Mouse (Mus musculus) layer of hippocampus, postnatal 10 days (tissue): ENCODE results near the gene Tnf. TPM values are rescaled to one million over a fixed set of nuclear protein-coding genes. Genes with fewer than 3 reads are reported as not detected.

ENCODE experiments used
- DNase-seq, 2 experiments: peaks; one replicate each; pipeline ENCODE4 v3.0.0; 2021; ENCODE audit warnings: low spot score in 2 of 2
- microRNA-seq, 2 experiments: library from miRNA; unstranded; fragments of <30 nt; microRNA quantifications; one replicate each; pipeline ENCODE4 v1.2.0; 2021
- total RNA-seq, 2 experiments: library from RNA; stranded (reverse); gene quantifications; 2 replicates each; pipeline ENCODE4 v1.2.3; 2021

Tnf gene
- total RNA-seq, 2 experiments from 2014 or later: not detected

GRCm38 (mm10) chr17:35156461-35157200 is 45.2 kb downstream of the Tnf start:
- no peak for DNase-seq

- no peak for DNase-seq
These were observed 46.4 kb downstream of the Tnf start for GRCm38 (mm10) chr17:35155451-35155850.

- DNase-seq: no peak
These were observed 47.2 kb downstream of the Tnf start for GRCm38 (mm10) chr17:35154616-35155015.

GRCm38 (mm10) chr17:35153931-35154330 is 47.9 kb downstream of the Tnf start:
- no peak for DNase-seq

GRCm38 (mm10) chr17:35153077-35153476 is 48.7 kb downstream of the Tnf start:
- no peak for DNase-seq

GRCm38 (mm10) chr17:35152121-35152520 is 49.7 kb downstream of the Tnf start:
- DNase-seq: no peak

Small RNA genes lying within 50 kb of the gene (microRNA-seq; reads per million reads assigned to microRNA genes)
- gene Mir6973a: 0 reads per million in 2 experiments
- 0 to 0.22 reads per million in 2 experiments for gene Mir6974
- 0.89 to 2.2 reads per million in 2 experiments for gene Mir6975
- 0 to 0.39 reads per million in 2 experiments for gene Mir8094

Other genes starting within 250 kb of the Tnf start
- gene Hspa1b, start 242.8 kb downstream of the Tnf start, total RNA-seq: 1 to 10 TPM; 4.3 to 5.3 TPM
- gene Gm20481, start 232.1 kb downstream of the Tnf start, total RNA-seq: not detected
- gene Hspa1a, start 229.9 kb downstream of the Tnf start, total RNA-seq: 1 to 10 TPM; 6.8 to 8.7 TPM
- gene Hspa1l, start 229.3 kb downstream of the Tnf start, total RNA-seq: under 1 TPM; 0.30 to 0.38 TPM
- gene Lsm2, start 220.1 kb downstream of the Tnf start, total RNA-seq: 10 to 100 TPM; 24.2 to 25.9 TPM
- gene Vars, start 201.0 kb downstream of the Tnf start, total RNA-seq: 10 to 100 TPM; 56.3 to 62.1 TPM
- gene Vwa7, start 185.4 kb downstream of the Tnf start, total RNA-seq: under 1 TPM; 0.16 to 0.30 TPM
- 1 to 10 TPM in 1 of 2 experiments, under 1 TPM in 1; 0.53 to 1.4 TPM for gene Sapcd1, start 174.0 kb downstream of the Tnf start, total RNA-seq
- gene Msh5, start 155.3 kb downstream of the Tnf start, total RNA-seq: 1 to 10 TPM in 1 of 2 experiments, under 1 TPM in 1; 0.91 to 1.4 TPM
- 10 to 100 TPM; 19.3 to 19.6 TPM for gene Clic1, start 152.0 kb downstream of the Tnf start, total RNA-seq
- gene Ddah2, start 143.0 kb downstream of the Tnf start, total RNA-seq: 10 to 100 TPM; 47.3 to 59.0 TPM
- not detected for gene Ly6g6c, start 136.6 kb downstream of the Tnf start, total RNA-seq
- gene Mpig6b, start 135.8 kb downstream of the Tnf start, total RNA-seq: not detected
- gene Ly6g6e, start 125.1 kb downstream of the Tnf start, total RNA-seq: 1 to 10 TPM; 2.8 to 3.5 TPM
- 1 to 10 TPM in 1 of 2 experiments, under 1 TPM in 1; 0.78 to 1.6 TPM for gene Ly6g6d, start 123.9 kb downstream of the Tnf start, total RNA-seq
- not detected for gene Ly6g6f, start 116.4 kb downstream of the Tnf start, total RNA-seq
- gene Abhd16a, start 112.7 kb downstream of the Tnf start, total RNA-seq: 10 to 100 TPM; 77.4 to 79.9 TPM
- gene Ly6g5c, start 93.7 kb downstream of the Tnf start, total RNA-seq: not detected
- gene Ly6g5b, start 86.6 kb downstream of the Tnf start, total RNA-seq: under 1 TPM; 0.58 to 0.82 TPM
- gene Gpank1, start 80.6 kb downstream of the Tnf start, total RNA-seq: 10 to 100 TPM; 10.7 to 14.6 TPM
- gene Csnk2b, start 80.0 kb downstream of the Tnf start, total RNA-seq: 100 to 1,000 TPM; 178 to 202 TPM
- gene D17H6S53E, start 75.6 kb downstream of the Tnf start, total RNA-seq: 10 to 100 TPM; 21.4 to 25.9 TPM
- not detected for gene Apom, start 70.0 kb downstream of the Tnf start, total RNA-seq
- 100 to 1,000 TPM; 284 to 308 TPM for gene Bag6, start 66.8 kb downstream of the Tnf start, total RNA-seq
- gene Prrc2a, start 37.1 kb downstream of the Tnf start, total RNA-seq: 100 to 1,000 TPM; 284 to 322 TPM
- gene Aif1, start 25.9 kb downstream of the Tnf start, total RNA-seq: 10 to 100 TPM; 10.3 to 10.5 TPM
- 10 to 100 TPM; 15.6 to 17.2 TPM for gene Lst1, start 13.6 kb downstream of the Tnf start, total RNA-seq
- 1 to 10 TPM in 1 of 2 experiments, under 1 TPM in 1; 0.74 to 1.2 TPM for gene Ltb, start 7.6 kb downstream of the Tnf start, total RNA-seq
- gene Lta, start 3.3 kb upstream of the Tnf start, total RNA-seq: under 1 TPM; 0.43 to 0.71 TPM
- gene Gm16181, start 18.8 kb upstream of the Tnf start, total RNA-seq: not detected
- gene Atp6v1g2, start 31.7 kb upstream of the Tnf start, total RNA-seq: 100 to 1,000 TPM; 310 to 356 TPM
- gene Nfkbil1, start 33.8 kb upstream of the Tnf start, total RNA-seq: 10 to 100 TPM; 14.2 to 15.5 TPM
- gene Ddx39b, start 39.7 kb upstream of the Tnf start, total RNA-seq: 100 to 1,000 TPM; 257 to 272 TPM
- gene H2-D1, start 60.7 kb upstream of the Tnf start, total RNA-seq: 10 to 100 TPM; 15.2 to 17.5 TPM
- gene H2-Q1, start 118.4 kb upstream of the Tnf start, total RNA-seq: under 1 TPM in 1 of 2 experiments, not detected in 1; 0.74 TPM
- 1 to 10 TPM; 2.0 to 2.1 TPM for gene H2-Q2, start 140.2 kb upstream of the Tnf start, total RNA-seq
- 1 to 10 TPM; 1.2 to 1.8 TPM for gene H2-Q4, start 177.6 kb upstream of the Tnf start, total RNA-seq
- not detected for gene H2-Q6, start 222.8 kb upstream of the Tnf start, total RNA-seq
- gene H2-Q7, start 237.1 kb upstream of the Tnf start, total RNA-seq: under 1 TPM; 0.31 to 0.39 TPM